Mouse (Mus musculus) ES-E14 (cell line): ENCODE results near the gene Samd14.

ENCODE experiments used
- CHD2 ChIP-seq: IDR thresholded peaks from 2 replicates; pipeline ENCODE4 v1.6.1; 2014; ENCODE audit warnings: mild to moderate bottlenecking, low read depth, low read length, inconsistent platforms
- HCFC1 ChIP-seq: IDR thresholded peaks from 2 replicates; pipeline ENCODE4 v1.6.1; 2012; ENCODE audit warnings: low read length, inconsistent platforms, borderline replicate concordance; ENCODE audit not compliant: insufficient read depth
- MAFK ChIP-seq: IDR thresholded peaks from 2 replicates; pipeline ENCODE4 v1.6.1; 2014; ENCODE audit warnings: mild to moderate bottlenecking, low read depth, low read length, inconsistent platforms; ENCODE audit not compliant: insufficient read depth
- ZC3H11A ChIP-seq: IDR thresholded peaks from 2 replicates; pipeline ENCODE4 v1.6.1; 2012; ENCODE audit warnings: low read depth, mild to moderate bottlenecking, inconsistent platforms, low read length, borderline replicate concordance
- ZNF384 ChIP-seq: IDR thresholded peaks from 2 replicates; pipeline ENCODE4 v1.6.1; 2012; ENCODE audit warnings: low read depth, low read length, inconsistent platforms

GRCm38 (mm10) chr11:95012487-95012886, 2.8 kb downstream of the Samd14 start:
- TF ChIP-seq ZC3H11A, result no peak
- no peak for TF ChIP-seq CHD2
- TF ChIP-seq ZNF384, result no peak
- no peak for TF ChIP-seq MAFK
- no peak for TF ChIP-seq HCFC1
